8 mouse cellular contexts compared by ENCODE assay signal in genomic region chr15:25413378-25413901, GRCm38 (mm10). TPM values are rescaled to one million over a fixed set of nuclear protein-coding genes. Genes with fewer than 3 reads are reported as not detected.
DNase-seq lines count a peak whose midpoint lies in the region; ATAC-seq and TF ChIP-seq lines count a peak whose summit lies in the region.

Basp1 (minus strand) TSS chr15:25413764.

- H3K36me3 ChIP-seq in C2C12 (ENCODE audit: control insufficient read depth, insufficient read depth), result peaks cover 30% of the 10 kb centered on the region
- H3K36me3 ChIP-seq in forebrain, embryonic 12.5 days (replicated peaks), result peaks cover 13% of the 10 kb centered on the region
- no peaks in the 10 kb centered on the region for H3K36me3 ChIP-seq in lung, postnatal 0 days (ENCODE audit: insufficient read depth, low read length)

- peak within 1 kb of the TSS; percentile 79 for H3ac ChIP-seq in C2C12 (ENCODE audit: control insufficient read depth, insufficient read length, low read depth)

- H3K4me3 ChIP-seq in C2C12 (ENCODE audit: insufficient read depth, poor library complexity, severe bottlenecking), result peak within 1 kb of the TSS; percentile 87
- peak within 1 kb of the TSS; percentile 69 for H3K4me3 ChIP-seq in forebrain, embryonic 12.5 days (replicated peaks)
- peak within 1 kb of the TSS; percentile 59 for H3K4me3 ChIP-seq in lung, postnatal 0 days (ENCODE audit: low read depth, low read length)

- no peak for TF ChIP-seq EP300 in lung, postnatal 0 days (IDR thresholded peaks at IDR 0.05)

- peak; percentile 62 for ATAC-seq in forebrain, embryonic 12.5 days (ENCODE audit: low FRiP score)
- ATAC-seq in lung, postnatal 0 days, result peak; percentile 55

- DNase-seq in adrenal gland, postnatal 25 days, result peak; percentile 44
- DNase-seq in heart, postnatal 14 days, result peak; percentile 58 to 68
- DNase-seq in layer of hippocampus, adult 8-10 months (ENCODE audit: low spot score in 2 of 2), result peak; percentile 41 to 56
- peak; percentile 74 for DNase-seq in lung, postnatal 0 days (ENCODE audit: low spot score)
- peak; percentile 38 for DNase-seq in ovary, postnatal 36 days (ENCODE audit: low spot score)
- peak; percentile 32 to 64 for DNase-seq in urinary bladder, adult 18-20 months (ENCODE audit: low spot score in 2 of 2)

- peaks cover 42% of the 10 kb centered on the region for H3K79me3 ChIP-seq in C2C12 (ENCODE audit: low read depth)

- no peaks in the 10 kb centered on the region for H3K27me3 ChIP-seq in C2C12 (ENCODE audit: control insufficient read depth, insufficient read depth, insufficient read length)
- no peaks in the 10 kb centered on the region for H3K27me3 ChIP-seq in forebrain, embryonic 12.5 days
- no peaks in the 10 kb centered on the region for H3K27me3 ChIP-seq in lung, postnatal 0 days (replicated peaks; ENCODE audit: insufficient read depth, low read length)

- intact Hi-C loops in heart, postnatal 14 days (cut with DNase I), result loop anchor here (5.0 to 10.0 kb wide), 3 partner anchors 269 to 691 kb away; no protein-coding TSS in a partner anchor

- under 1% methylated on average over 33 of the region's 60 CpGs for WGBS in forebrain, embryonic 12.5 days
- WGBS in lung, postnatal 0 days, result 1% methylated on average over 14 of the region's 60 CpGs

- no peaks in the 10 kb centered on the region for H3K9me3 ChIP-seq in forebrain, embryonic 12.5 days
- no peaks in the 10 kb centered on the region for H3K9me3 ChIP-seq in lung, postnatal 0 days (ENCODE audit: low read length)

- H3K9ac ChIP-seq in forebrain, embryonic 12.5 days, result peak within 1 kb of the TSS; percentile 95
- H3K9ac ChIP-seq in lung, postnatal 0 days (replicated peaks; ENCODE audit: low read depth), result 0 out of 2 replicates have a peak within 1 kb of the TSS, but pooled peaks have one; percentile 19

- H3K4me2 ChIP-seq in forebrain, embryonic 12.5 days, result peak within 1 kb of the TSS; percentile 64
- H3K4me2 ChIP-seq in lung, postnatal 0 days (replicated peaks; ENCODE audit: low read depth, low read length), result peak within 1 kb of the TSS; percentile 89

- peaks cover 52% of the 10 kb centered on the region for H3K79me2 ChIP-seq in C2C12 (ENCODE audit: control insufficient read depth, insufficient read depth)

- TF ChIP-seq CTCF in C2C12 (IDR thresholded peaks at IDR 0.05; ENCODE audit: control insufficient read depth, insufficient read depth, insufficient read length), result no peak
- TF ChIP-seq CTCF in lung, postnatal 0 days (IDR thresholded peaks at IDR 0.05), result no peak

- peaks cover 50% of the 10 kb centered on the region for H3K4me1 ChIP-seq in forebrain, embryonic 12.5 days
- no peaks in the 10 kb centered on the region for H3K4me1 ChIP-seq in lung, postnatal 0 days (ENCODE audit: insufficient read depth, low read depth, low read length)

- peak within 1 kb of the TSS; percentile 99 for H3K27ac ChIP-seq in forebrain, embryonic 12.5 days
- H3K27ac ChIP-seq in lung, postnatal 0 days (ENCODE audit: low read length), result no peak within 1 kb of the TSS

TF ChIP-seq in C2C12, 6 proteins besides CTCF, POLR2A, EP300 and RAD21:
- no peak for TF ChIP-seq MAX (IDR thresholded peaks at IDR 0.05)
- TF ChIP-seq USF1 (IDR thresholded peaks at IDR 0.05; ENCODE audit: low read depth), result no peak
- no peak for TF ChIP-seq MYOG (IDR thresholded peaks at IDR 0.05; ENCODE audit: control insufficient read depth, extremely low read depth, insufficient read length)
- TF ChIP-seq MYOD1 (IDR thresholded peaks at IDR 0.05; ENCODE audit: control insufficient read depth, insufficient read length, low read depth), result no peak
- no peak for TF ChIP-seq CEBPB (IDR thresholded peaks at IDR 0.05; ENCODE audit: low read depth)
- no peak for TF ChIP-seq FOSL1 (IDR thresholded peaks at IDR 0.05; ENCODE audit: insufficient read depth, low read length, poor library complexity, severe bottlenecking)

RNA-seq across cellular contexts. Expression of gene Basp1, which starts in this region (rescaled TPM):
- polyA plus RNA-seq in C2C12 (2012; fragmentation: generic; extraction: Trizol), result 164 TPM
- total RNA-seq in adrenal gland, postnatal 25 days (2021), result 5.2 and 5.8 TPM in 2 replicates
- 154 and 231 TPM in 2 replicates for polyA plus RNA-seq in forebrain, embryonic 12.5 days (2016; fragmentation: Nextera tagmentation; extraction: Ambion mirVana)
- 1 to 10 TPM; 3.0 to 4.2 TPM for total RNA-seq in heart, postnatal 14 days (2021)
- total RNA-seq in layer of hippocampus, adult 8-10 months (2022), result 100 to 1,000 TPM; 476 to 520 (median 494) TPM
- 7.1 and 8.7 TPM in 2 replicates for polyA plus RNA-seq in lung, postnatal 0 days (2015; fragmentation: Nextera tagmentation; extraction: Ambion mirVana)

Comparison
In these comparisons a context has a peak if more than half of its experiments do, and no peak if none do; other contexts are left out.
1. RNA of gene Basp1 (total RNA-seq): 476 to 520 TPM in layer of hippocampus, adult 8-10 months; 5.2 to 5.8 TPM in adrenal gland, postnatal 25 days and 3.0 to 4.2 TPM in heart, postnatal 14 days; every median in the first group is over 10 times any median in the second.
2. RNA of gene Basp1 (polyA plus RNA-seq): 154 to 231 TPM in forebrain, embryonic 12.5 days and 164 TPM in C2C12 (single experiment); 7.1 to 8.7 TPM in lung, postnatal 0 days; every median in the first group is over 10 times any median in the second.
3. Peak in every context shown above with its lines, with median percentiles within 50 percentile points of each other: H3K4me3 ChIP-seq and DNase-seq.